Mouse (Mus musculus) 416B (cell line): Measurements from ENCODE around the gene Cfdp1.
"Not testable (repeated sequence)": the region's sequence is repeated elsewhere in the genome, so short reads cannot be mapped to it uniquely, and the experiment has no call there.

Experiments
- DNase-seq: peaks from one replicate; pipeline ENCODE4 v3.0.0; 2011; ENCODE audit warnings: low read depth

Gene Cfdp1

GRCm38 (mm10) chr8:111855977-111856376 lies 1.9 kb upstream of the Cfdp1 start:
- no peak for DNase-seq

DNA sequence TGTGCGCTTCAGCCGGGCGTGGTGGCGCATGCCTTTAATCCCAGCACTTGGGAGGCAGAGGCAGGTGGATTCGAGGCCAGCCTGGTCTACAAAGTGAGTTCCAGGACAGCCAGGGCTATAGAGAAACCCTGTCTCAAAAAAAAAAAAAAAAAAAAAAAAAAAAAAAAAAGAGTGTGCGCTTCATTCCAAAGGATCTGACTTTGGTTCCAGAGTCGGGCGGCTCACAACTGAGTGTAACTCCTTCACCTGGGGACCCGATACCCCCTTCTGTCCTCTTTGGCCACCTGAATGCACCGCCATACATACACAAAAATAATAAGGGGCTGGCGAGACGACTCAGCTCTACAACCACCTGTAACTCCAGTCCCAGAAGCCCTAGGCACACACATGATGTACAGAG lies 872 bp downstream of the Cfdp1 start:
- not testable (repeated sequence) for DNase-seq

- no peak for DNase-seq
Observed at GRCm38 (mm10) chr8:111846746-111847145, 7.3 kb downstream of the Cfdp1 start.

DNA sequence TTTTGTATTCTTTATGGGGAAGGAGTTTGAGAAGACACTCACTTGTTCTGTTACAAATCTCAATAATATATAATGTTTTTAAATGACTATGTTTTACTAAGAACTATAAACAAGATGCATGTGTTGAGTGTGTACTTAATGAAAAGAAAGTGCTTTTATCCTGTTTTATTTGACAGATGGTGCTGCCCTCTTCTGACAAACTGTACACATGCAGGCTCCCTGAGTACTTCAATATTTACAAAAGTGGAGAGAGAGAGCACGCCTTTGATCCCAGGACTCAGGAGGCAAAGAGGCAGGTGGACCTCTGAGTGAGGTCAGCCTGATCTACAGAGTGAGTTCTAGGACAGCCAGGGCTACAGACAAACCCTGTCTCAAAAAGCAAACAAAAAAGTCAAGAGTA lies 18.6 kb downstream of the Cfdp1 start:
- DNase-seq: peak; percentile 51

GRCm38 (mm10) chr8:111834011-111834410 lies 20.1 kb downstream of the Cfdp1 start:
- DNase-seq: no peak

- no peak for DNase-seq
Observed at GRCm38 (mm10) chr8:111832983-111833382, 21.1 kb downstream of the Cfdp1 start.

GRCm38 (mm10) chr8:111831996-111832395 lies 22.1 kb downstream of the Cfdp1 start:
- DNase-seq: no peak

DNA sequence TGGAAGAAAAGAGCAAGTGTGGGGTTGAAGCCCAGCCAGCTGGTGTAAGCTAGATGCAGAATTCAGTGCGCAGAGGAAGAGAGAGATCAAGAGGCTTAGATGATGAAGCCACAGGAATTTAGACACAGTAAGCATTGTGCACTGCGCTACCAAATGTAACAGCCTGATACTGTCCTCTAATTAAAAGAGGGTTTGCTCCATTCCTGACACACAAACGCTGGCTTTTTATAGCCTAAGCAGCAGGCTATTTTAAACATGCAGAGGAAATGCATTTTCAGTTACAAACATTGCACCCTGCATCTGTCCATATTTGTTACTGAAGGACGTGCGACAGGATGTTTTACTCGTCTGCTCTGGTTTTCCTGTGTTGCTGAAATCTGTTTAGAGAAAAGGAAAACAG lies 25.5 kb downstream of the Cfdp1 start:
- no peak for DNase-seq

DNA sequence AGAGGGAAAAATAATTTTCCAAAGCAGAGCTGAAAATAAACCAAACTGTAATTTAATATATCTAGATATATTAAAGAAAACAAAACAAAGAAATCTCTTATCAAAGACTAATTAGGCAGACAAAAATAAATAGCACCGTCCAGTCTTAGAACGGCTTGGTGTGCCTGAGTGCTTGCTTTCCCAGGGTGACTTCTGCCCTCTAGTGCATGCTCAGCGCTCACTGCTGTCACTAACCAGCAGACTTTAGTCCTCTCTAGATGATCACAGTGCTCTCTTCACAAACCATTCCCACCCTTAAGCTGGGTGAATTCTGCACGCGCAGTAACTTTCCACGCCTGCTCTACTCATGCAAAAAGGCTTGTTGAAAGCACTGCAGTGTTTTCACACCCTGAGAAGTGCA lies 28.9 kb downstream of the Cfdp1 start:
- peak; percentile 39 for DNase-seq

GRCm38 (mm10) chr8:111824334-111824733 lies 29.8 kb downstream of the Cfdp1 start:
- DNase-seq: peak; percentile 19

GRCm38 (mm10) chr8:111821199-111821598 lies 32.9 kb downstream of the Cfdp1 start:
- DNase-seq: peak; percentile 96

DNA sequence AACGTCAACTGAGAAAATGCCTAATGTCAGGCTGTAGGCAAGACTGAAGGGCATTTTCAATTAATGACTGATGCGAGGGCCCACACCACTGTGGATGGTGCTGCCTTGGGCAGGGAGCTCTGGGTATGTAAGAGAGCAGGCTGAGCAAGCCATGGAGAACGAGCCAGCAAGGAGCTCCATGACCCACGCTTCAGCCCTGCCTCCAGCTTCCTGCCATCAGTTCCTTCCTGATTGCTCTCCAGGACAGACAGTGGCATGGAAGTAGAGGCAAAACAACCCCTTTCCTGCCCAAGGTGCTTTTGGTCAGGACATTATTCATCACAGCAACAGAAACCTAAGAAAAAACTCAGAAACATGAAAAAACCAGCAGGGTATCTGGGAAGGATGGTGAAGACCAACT lies 33.4 kb downstream of the Cfdp1 start:
- no peak for DNase-seq

- no peak for DNase-seq
Observed at GRCm38 (mm10) chr8:111820018-111820417, 34.1 kb downstream of the Cfdp1 start.

DNA sequence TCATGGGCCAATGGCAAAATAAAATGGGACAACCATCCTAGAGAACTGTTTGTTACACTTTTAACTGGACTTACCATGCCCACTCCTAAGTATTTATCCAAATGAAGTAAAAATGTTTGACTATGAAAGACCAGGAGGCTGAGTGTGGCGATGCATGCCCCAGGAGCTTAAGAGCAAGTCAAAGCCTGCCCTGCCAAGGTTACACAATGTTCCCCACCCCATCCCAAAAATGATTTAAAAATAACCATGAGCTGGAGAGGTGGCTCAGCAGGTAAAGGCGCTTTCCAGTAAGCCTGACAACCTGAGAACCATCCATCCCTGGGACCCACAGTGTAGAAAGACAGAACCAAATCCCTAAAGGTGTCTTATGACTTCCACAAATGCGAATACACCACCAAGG lies 35.5 kb downstream of the Cfdp1 start:
- no peak for DNase-seq

GRCm38 (mm10) chr8:111815078-111815477 lies 39.0 kb downstream of the Cfdp1 start:
- DNase-seq: no peak

GRCm38 (mm10) chr8:111813818-111814217 lies 40.3 kb downstream of the Cfdp1 start:
- DNase-seq: no peak

GRCm38 (mm10) chr8:111812835-111813234 lies 41.3 kb downstream of the Cfdp1 start:
- DNase-seq: peak; percentile 10

DNA sequence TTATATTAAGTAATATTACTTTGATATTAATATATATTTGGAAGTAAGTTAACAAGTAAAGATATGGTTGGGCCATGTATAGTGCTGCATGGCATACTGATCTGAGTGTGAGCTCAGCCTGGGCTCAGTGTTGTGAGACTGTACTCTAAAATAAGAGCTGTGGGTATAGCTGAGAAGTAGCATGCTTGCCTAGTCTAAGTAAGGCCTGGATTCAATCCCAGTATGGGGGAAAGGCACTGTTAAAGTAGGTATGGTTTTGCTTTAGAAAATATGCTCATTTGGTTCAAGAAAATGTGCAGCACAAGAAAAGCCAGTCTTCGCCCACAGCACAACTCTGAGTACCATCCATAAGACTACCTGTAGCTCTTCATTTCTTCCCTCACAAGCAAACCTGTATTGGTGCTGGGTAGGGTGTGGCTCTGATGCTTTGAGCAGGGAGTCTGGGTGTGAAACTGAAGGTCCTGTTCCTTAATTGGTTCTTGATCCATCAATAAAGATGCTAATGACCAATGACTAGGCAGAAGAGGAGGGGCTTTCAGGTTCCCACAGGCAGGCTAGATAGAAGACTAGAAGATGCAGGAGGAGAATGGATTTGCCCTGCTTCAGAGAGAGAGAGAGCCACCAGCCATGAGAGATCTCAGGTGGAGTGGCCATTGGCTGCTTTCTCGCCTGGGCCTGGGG lies 43.3 kb downstream of the Cfdp1 start:
- DNase-seq: no peak

DNA sequence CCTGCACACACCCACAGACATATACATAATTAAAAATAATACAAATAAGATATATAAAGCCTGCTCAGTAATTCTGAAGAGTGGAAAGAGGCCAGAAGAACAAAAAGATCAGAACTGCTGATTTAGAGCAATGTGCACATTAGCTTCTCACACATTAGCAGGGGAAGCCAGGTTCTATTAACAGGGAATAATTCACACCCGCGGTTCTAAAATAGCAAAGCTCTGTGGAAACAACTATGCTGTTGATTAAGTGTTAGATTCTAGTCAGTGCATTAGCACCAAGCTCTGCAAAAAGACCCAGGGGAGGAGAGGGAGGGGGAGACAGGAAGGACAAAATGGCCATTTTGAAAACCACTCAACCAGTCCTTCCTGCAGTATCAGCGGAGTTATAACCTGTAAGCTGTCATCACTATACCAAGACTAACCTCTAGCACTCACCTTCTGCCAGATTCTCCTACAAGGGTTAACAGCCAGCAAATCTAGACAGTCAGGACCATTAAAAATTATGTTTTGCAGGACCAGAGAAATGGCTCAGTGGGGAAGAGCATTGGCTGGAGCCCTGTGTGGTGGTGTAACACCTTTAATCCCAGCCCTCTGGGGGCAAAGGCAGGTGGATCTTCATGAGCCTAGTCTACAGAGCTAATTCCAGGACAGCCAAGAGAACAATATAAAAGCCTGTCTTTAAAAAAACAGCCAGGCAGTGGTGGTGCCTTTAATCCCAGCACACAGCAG lies 45.0 kb downstream of the Cfdp1 start:
- no peak for DNase-seq

DNA sequence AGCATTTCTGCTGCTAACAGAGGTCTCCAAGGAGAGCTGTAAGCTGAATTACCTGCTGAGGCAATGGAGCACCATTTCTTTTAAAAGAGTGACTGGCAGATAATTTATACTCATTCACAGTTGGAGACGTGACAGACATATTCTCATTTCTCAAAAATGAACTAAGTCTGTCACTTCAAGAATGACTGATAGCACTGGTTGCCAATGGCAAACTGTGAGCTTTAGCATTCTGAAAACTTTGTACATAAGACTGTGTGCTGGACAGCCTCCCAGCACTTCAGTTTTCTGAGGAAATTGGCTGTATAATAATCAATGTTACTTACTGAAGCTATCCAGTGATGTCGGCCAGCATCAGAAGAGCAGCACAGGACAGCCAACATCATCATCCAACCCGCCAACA lies 46.1 kb downstream of the Cfdp1 start:
- no peak for DNase-seq

- DNase-seq: no peak
Observed at GRCm38 (mm10) chr8:111803362-111803761, 50.7 kb downstream of the Cfdp1 start.

DNA sequence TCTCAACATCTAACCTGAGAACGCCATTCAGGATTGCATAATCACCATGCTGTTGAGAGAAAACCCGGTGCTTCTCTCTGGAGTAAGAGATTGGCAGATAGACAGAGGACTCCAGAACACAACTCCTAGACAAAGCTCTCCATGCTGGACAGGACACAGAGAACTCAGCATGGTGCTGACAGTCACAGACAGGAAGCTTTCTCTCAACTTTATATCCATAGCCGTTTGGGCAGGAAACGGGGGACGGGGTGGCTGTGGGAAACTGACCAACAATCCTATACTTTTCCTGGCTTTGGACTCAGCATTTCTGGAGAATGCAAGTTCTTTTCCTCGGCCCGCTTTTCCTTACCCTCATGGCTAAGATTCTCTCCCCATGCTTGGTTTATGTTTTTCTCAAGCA lies 51.8 kb downstream of the Cfdp1 start:
- no peak for DNase-seq

- peak; percentile 8 for DNase-seq
Observed at GRCm38 (mm10) chr8:111801456-111801855, 52.6 kb downstream of the Cfdp1 start.

DNA sequence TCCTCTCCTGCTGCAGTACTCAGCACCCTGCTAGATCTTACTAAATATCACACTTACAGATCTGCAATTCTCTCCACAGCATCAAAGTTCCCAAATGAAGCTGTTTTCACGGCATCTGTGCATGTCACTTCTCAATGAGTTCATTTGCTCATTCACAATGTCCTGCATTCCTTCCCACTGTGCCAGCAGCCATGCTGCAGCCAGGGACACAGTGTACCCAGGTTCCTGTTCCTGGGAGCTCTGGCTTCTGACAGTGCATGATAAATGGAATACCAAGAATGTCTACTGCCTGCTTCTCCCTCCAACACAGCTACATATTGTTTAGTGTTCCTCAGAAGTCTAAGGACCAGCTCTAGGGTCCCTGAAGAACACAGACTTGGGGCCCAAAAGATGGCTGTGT lies 57.6 kb downstream of the Cfdp1 start:
- DNase-seq: no peak
